Mouse (Mus musculus) midbrain, embryonic 10.5 days (tissue): ENCODE data around the gene Mical3. TPM values are rescaled to one million over a fixed set of nuclear protein-coding genes. Genes with fewer than 3 reads are reported as not detected.

ENCODE experiments used
- DNase-seq: peaks from one replicate; pipeline ENCODE4 v3.0.0-alpha.2; 2017; ENCODE audit warnings: low spot score
- H3K27ac ChIP-seq: fragments of 300-500 bp; sonication (generic); replicated peaks from 2 replicates; pipeline ENCODE4 v1.5.1; 2016; ENCODE audit warnings: mild to moderate bottlenecking
- H3K27me3 ChIP-seq: fragments of 300-500 bp; sonication (generic); 2 replicates; pipeline ENCODE4 v1.6.1; 2016; ENCODE audit warnings: low read depth, mild to moderate bottlenecking; ENCODE audit not compliant: poor library complexity, severe bottlenecking
- H3K36me3 ChIP-seq: fragments of 300-500 bp; sonication (generic); 2 replicates; pipeline ENCODE4 v1.6.1; 2016; ENCODE audit warnings: mild to moderate bottlenecking, moderate library complexity
- H3K4me1 ChIP-seq: fragments of 300-500 bp; sonication (generic); 2 replicates; pipeline ENCODE4 v1.6.1; 2016
- H3K4me3 ChIP-seq: fragments of 300-500 bp; sonication (generic); 2 replicates; pipeline ENCODE4 v1.5.1; 2016; ENCODE audit warnings: mild to moderate bottlenecking, moderate library complexity
- H3K9me3 ChIP-seq: fragments of 300-500 bp; sonication (generic); replicated peaks from 2 replicates; pipeline ENCODE4 v1.6.1; 2016; ENCODE audit warnings: mild to moderate bottlenecking
- WGBS: fragments of 180-500 bp; shearing (Covaris S2); methylation state at CpG from one replicate; pipeline ENCODE4 v1.1.7; 2016; 5-methylcytosine and 5-hydroxymethylcytosine counted together
- polyA plus RNA-seq: library from polyadenylated mRNA; unstranded; fragments of >200 nt; fragmentation: Nextera tagmentation; extraction: Ambion mirVana; gene quantifications from 2 replicates; pipeline ENCODE4 v1.2.1, GENCODE M21; 2016

Mical3 gene
- polyA plus RNA-seq, 1 experiment from 2014 or later = 9.0 TPM

GRCm38 (mm10) chr6:121067426-121068086 is 63.2 kb downstream of the Mical3 start:
- no peak overlapping the region for H3K27ac ChIP-seq
- 67% methylated on average over 11 of the region's 11 CpGs for WGBS
- DNase-seq = no peak
- H3K9me3 ChIP-seq = no peaks in the 10 kb centered on the region
- no peaks in the 10 kb centered on the region for H3K27me3 ChIP-seq
- H3K4me3 ChIP-seq = no peak overlapping the region
- H3K36me3 ChIP-seq = no peaks in the 10 kb centered on the region
- peaks cover 66% of the 10 kb centered on the region for H3K4me1 ChIP-seq

GRCm38 (mm10) chr6:121066761-121067160 is 64.0 kb downstream of the Mical3 start:
- Histone ChIP-seq H3K27ac (peak overlapping the region; percentile 47), H3K4me1 (peaks cover 66% of the 10 kb centered on the region), H3K4me3 (no peak overlapping the region)

GRCm38 (mm10) chr6:121064356-121065015 is 66.3 kb downstream of the Mical3 start:
- peaks cover 54% of the 10 kb centered on the region for H3K4me1 ChIP-seq
- no peak overlapping the region for H3K4me3 ChIP-seq
- no peaks in the 10 kb centered on the region for H3K9me3 ChIP-seq
- 40% methylated on average over 17 of the region's 17 CpGs for WGBS
- no peaks in the 10 kb centered on the region for H3K36me3 ChIP-seq
- peak overlapping the region; percentile 19 for H3K27ac ChIP-seq
- H3K27me3 ChIP-seq = no peaks in the 10 kb centered on the region
- no peak for DNase-seq

More at GRCm38 (mm10) chr6:121066761-121067160, 64.0 kb downstream of the Mical3 start:
- Histone ChIP-seq H3K27me3 (no peaks in the 10 kb centered on the region), H3K36me3 (no peaks in the 10 kb centered on the region), H3K9me3 (no peaks in the 10 kb centered on the region)
- DNase-seq = no peak
- WGBS = 51% methylated on average over 6 of the region's 6 CpGs

GRCm38 (mm10) chr6:121063771-121064170 is 67.0 kb downstream of the Mical3 start:
- no peak for DNase-seq
- Histone ChIP-seq H3K36me3 (no peaks in the 10 kb centered on the region), H3K27ac (0 out of 2 replicates have a peak overlapping the region, but pooled peaks have one; percentile 20), H3K9me3 (no peaks in the 10 kb centered on the region), H3K4me1 (peaks cover 48% of the 10 kb centered on the region), H3K4me3 (no peak overlapping the region), H3K27me3 (no peaks in the 10 kb centered on the region)
- WGBS = 85% methylated on average over 8 of the region's 8 CpGs

GRCm38 (mm10) chr6:121062891-121063408 is 67.8 kb downstream of the Mical3 start:
- Histone ChIP-seq H3K36me3 (no peaks in the 10 kb centered on the region), H3K4me1 (peaks cover 40% of the 10 kb centered on the region), H3K27ac (no peak overlapping the region), H3K4me3 (no peak overlapping the region), H3K9me3 (no peaks in the 10 kb centered on the region), H3K27me3 (no peaks in the 10 kb centered on the region)
- WGBS = 92% methylated on average over 17 of the region's 17 CpGs
- DNase-seq = no peak

GRCm38 (mm10) chr6:121058039-121058438 is 72.8 kb downstream of the Mical3 start:
- no peaks in the 10 kb centered on the region for H3K27me3 ChIP-seq

GRCm38 (mm10) chr6:121057181-121057956 is 73.4 kb downstream of the Mical3 start:
- Histone ChIP-seq H3K27ac (no peak overlapping the region), H3K4me1 (0 out of 2 replicates have a peak, but pooled peaks cover 6% of the 10 kb centered on the region), H3K4me3 (no peak overlapping the region), H3K36me3 (no peaks in the 10 kb centered on the region), H3K27me3 (no peaks in the 10 kb centered on the region), H3K9me3 (no peaks in the 10 kb centered on the region)
- WGBS = 87% methylated on average over 22 of the region's 22 CpGs
- no peak for DNase-seq

More at GRCm38 (mm10) chr6:121058039-121058438, 72.8 kb downstream of the Mical3 start:
- 80% methylated on average over 2 of the region's 2 CpGs for WGBS
- Histone ChIP-seq H3K9me3 (no peaks in the 10 kb centered on the region), H3K27ac (no peak overlapping the region), H3K4me1 (0 out of 2 replicates have a peak, but pooled peaks cover 6% of the 10 kb centered on the region), H3K36me3 (no peaks in the 10 kb centered on the region), H3K4me3 (no peak overlapping the region)
- DNase-seq = no peak

GRCm38 (mm10) chr6:121055496-121055895 is 75.3 kb downstream of the Mical3 start:
- no peaks in the 10 kb centered on the region for H3K27me3 ChIP-seq
- no peak for DNase-seq
- 82% methylated on average over 3 of the region's 3 CpGs for WGBS
- no peak overlapping the region for H3K4me3 ChIP-seq
- no peaks in the 10 kb centered on the region for H3K9me3 ChIP-seq
- H3K4me1 ChIP-seq = peaks cover 13% of the 10 kb centered on the region
- no peaks in the 10 kb centered on the region for H3K36me3 ChIP-seq
- H3K27ac ChIP-seq = no peak overlapping the region

- no peaks in the 10 kb centered on the region for H3K27me3 ChIP-seq
- peaks cover 13% of the 10 kb centered on the region for H3K4me1 ChIP-seq
- H3K36me3 ChIP-seq = no peaks in the 10 kb centered on the region
- no peak for DNase-seq
- H3K9me3 ChIP-seq = no peaks in the 10 kb centered on the region
- no peak overlapping the region for H3K4me3 ChIP-seq
- no peak overlapping the region for H3K27ac ChIP-seq
- WGBS = 91% methylated on average over 9 of the region's 9 CpGs
Measured at GRCm38 (mm10) chr6:121054908-121055307, 75.9 kb downstream of the Mical3 start.

GRCm38 (mm10) chr6:121054340-121054739 is 76.5 kb downstream of the Mical3 start:
- H3K4me1 ChIP-seq = peaks cover 13% of the 10 kb centered on the region
- no peaks in the 10 kb centered on the region for H3K9me3 ChIP-seq
- DNase-seq = no peak
- H3K27ac ChIP-seq = no peak overlapping the region
- no peaks in the 10 kb centered on the region for H3K36me3 ChIP-seq
- no peak overlapping the region for H3K4me3 ChIP-seq
- 73% methylated on average over 3 of the region's 3 CpGs for WGBS
- H3K27me3 ChIP-seq = no peaks in the 10 kb centered on the region

- Histone ChIP-seq H3K27ac (no peak overlapping the region), H3K4me1 (peaks cover 13% of the 10 kb centered on the region), H3K4me3 (no peak overlapping the region), H3K27me3 (no peaks in the 10 kb centered on the region), H3K9me3 (no peaks in the 10 kb centered on the region), H3K36me3 (no peaks in the 10 kb centered on the region)
- DNase-seq = no peak
- 93% methylated on average over 7 of the region's 7 CpGs for WGBS
Measured at GRCm38 (mm10) chr6:121053585-121054112, 77.2 kb downstream of the Mical3 start.

GRCm38 (mm10) chr6:121051972-121052629 is 78.7 kb downstream of the Mical3 start:
- Histone ChIP-seq H3K4me1 (peaks cover 13% of the 10 kb centered on the region), H3K27me3 (no peaks in the 10 kb centered on the region), H3K36me3 (no peaks in the 10 kb centered on the region), H3K9me3 (no peaks in the 10 kb centered on the region), H3K4me3 (no peak overlapping the region), H3K27ac (no peak overlapping the region)
- 91% methylated on average over 13 of the region's 13 CpGs for WGBS
- DNase-seq = no peak
